Mouse (Mus musculus) gastrocnemius, postnatal 14 days (tissue): Measurements from ENCODE around the gene Ctrb1. TPM values are rescaled to one million over a fixed set of nuclear protein-coding genes. Genes with fewer than 3 reads are reported as not detected.

ENCODE experiments used
- DNase-seq: peaks from one replicate; pipeline ENCODE4 v3.0.0; 2021; ENCODE audit warnings: mixed read lengths
- intact Hi-C: fragments of 180-260 bp; cut with DNase I; formaldehyde crosslinking; loops from one replicate; pipeline ENCODE4 v1.15.1; 2025; ENCODE audit warnings: low total_unique reads
- long read RNA-seq, 2 experiments: library from polyadenylated mRNA; stranded (forward); transcript quantifications; one replicate each; pipeline ENCODE4 v2.0.0; 2021
- total RNA-seq, 2 experiments: library from RNA; stranded (reverse); gene quantifications; 2 replicates each; pipeline ENCODE4 v1.2.3; 2021

The Ctrb1 gene
- under 1 TPM in 1 of 2 experiments, not detected in 1; 0.44 TPM for total RNA-seq
- long read RNA-seq, experiment 1: 0 reads
- long read RNA-seq, experiment 2: 0 reads

DNA sequence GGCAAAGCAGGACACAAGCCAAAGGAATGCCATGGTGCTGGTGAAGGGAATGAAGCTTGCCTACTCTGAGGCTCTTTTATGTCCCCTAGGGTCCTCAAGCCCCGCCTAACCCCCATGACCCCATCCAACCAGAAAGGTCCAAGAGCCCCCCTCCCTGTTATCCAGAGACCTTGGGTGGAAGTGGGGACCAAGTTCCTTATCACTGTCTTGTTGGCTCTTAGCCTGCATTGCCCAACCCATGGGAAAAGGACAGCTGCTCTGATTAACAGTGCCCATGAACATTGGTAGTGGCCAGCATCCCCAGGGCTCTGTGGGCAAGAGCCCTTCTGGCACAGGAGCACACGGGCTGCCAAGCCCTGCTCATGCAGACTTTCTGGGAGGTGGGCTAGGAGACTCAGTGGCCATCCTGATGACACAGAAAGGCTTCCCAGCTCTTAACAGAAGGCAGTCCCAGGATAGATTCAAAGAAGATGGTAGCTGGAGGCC lies at the start of gene Ctrb1:
Ctrb1 (minus strand) TSS at position 51 of the 486 bp plus-strand sequence.
- intact Hi-C loops: no loop called here

DNA sequence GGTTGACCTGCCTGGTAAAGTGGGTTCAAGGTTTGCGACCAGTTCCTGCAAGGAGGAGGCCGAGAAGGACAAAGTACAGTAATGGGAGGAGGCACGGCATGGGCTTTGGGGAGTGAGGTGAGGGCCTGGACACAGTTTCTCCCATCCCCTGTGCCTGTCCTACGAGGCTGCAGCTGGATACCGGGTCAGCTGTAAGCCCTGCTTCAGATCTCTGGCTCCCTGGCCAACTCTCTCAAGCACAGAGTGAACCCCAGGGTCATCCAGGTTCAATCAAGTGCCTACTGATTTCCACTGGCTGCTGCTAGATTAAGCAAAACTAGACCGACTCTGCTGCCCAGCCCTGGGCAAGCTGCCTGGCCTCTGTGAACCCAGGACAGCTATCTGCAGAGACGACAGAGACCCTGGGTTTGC lies 49.5 kb upstream of the Ctrb1 start:
- no peak for DNase-seq
- intact Hi-C loops: no loop called here

More for the DNA sequence above, at the start of gene Ctrb1:
- no peak for DNase-seq

DNA sequence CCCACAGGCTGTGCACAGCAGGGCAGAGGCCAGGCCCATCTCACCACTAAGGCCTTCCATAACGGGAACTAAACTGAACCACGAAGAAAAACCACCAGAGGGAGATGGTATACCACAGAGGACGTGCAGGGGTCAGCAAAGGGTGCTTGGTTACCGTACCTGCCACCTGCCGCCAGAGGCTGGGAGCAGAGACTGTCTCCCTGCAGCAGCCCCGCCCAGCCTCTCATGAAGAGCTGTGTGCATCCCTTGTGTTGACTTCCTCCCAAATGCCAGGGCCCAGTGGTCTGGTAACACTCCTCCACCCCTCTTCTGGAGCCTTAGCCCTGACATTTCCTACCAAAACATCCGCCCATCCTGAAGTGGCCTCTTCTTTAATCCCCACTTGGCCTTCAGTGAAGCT lies 48.8 kb upstream of the Ctrb1 start:
- no peak for DNase-seq
- intact Hi-C loops: no loop called here

- no peak for DNase-seq
- intact Hi-C loops: no loop called here
Measured at GRCm38 (mm10) chr8:111738867-111739266, 48.1 kb upstream of the Ctrb1 start.

GRCm38 (mm10) chr8:111736321-111736720 lies 45.5 kb upstream of the Ctrb1 start:
- intact Hi-C loops: no loop called here
- DNase-seq: no peak

DNA sequence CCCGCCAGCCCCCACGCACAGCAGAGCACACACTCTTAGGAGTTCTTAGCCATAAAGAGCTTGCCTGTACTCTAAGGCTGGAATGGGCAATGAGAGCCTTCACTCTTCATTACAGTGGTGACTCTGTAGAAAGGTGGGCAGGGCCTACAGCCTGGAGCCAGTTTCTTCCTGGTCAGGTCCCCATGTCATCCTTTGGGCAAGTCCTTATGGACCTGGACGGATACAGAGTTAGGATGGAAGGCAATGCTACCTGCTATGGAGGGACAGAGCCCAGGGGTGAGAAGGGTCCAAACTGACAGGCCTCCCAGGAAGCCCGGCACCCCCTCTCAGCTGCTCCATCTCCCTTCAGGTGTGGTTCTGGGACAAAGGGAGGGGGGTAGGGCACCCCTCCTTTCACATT lies 45.0 kb upstream of the Ctrb1 start:
- intact Hi-C loops: no loop called here
- DNase-seq: no peak

DNA sequence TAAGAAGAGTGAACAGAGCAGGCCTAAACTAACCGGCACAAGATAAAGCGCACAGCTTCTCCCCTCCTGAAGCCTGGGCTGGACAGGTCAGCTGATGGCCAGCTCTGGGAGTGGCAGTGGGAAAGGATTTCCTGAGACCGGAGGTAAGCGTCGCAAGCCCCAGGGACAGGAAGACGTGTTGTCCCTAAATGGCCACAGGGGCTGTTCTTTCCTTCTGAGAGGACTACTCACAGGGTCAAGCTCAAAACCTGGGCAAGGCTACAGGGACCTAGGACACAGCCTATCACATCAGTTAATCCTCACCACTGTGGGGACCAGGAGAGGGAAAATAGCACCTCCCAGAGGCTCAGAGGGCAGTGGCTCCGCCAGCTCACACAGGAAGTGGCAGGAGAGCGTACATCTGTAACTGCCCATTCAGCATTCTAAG lies 44.5 kb upstream of the Ctrb1 start:
- intact Hi-C loops: no loop called here
- DNase-seq: no peak

DNA sequence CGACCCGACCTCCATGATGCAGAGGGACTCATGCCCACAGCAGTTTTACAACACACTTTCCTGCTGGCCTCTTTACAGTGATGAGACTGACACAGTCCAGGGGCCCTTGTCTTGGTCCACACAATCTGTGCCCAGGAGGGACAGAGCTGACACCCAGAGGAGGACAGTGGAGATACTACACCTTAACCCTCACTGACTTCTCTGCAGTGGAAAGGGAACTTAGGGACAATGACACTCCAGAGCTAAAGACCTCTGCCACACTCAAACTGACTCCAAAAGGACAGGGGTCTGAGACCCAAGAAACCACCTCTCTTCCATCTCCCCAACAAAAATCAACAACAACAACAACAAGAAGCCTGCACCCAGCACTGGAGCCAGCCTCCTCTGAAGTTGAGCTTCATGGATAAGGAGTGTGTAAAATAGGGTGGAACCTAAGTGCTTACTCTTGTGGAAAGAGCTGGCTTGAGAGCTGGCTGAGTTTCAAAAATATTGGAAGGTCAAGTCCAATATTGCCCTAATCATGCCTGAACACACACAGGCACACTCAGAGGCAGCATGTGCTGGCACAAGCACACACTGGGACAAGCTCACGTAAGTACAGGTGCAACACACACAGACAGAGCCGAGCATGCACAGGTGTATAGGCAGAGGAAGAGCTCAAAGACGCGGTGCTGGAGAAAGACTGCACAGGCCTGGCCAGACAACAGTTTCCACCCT lies 43.6 kb upstream of the Ctrb1 start:
- intact Hi-C loops: no loop called here
- no peak for DNase-seq

DNA sequence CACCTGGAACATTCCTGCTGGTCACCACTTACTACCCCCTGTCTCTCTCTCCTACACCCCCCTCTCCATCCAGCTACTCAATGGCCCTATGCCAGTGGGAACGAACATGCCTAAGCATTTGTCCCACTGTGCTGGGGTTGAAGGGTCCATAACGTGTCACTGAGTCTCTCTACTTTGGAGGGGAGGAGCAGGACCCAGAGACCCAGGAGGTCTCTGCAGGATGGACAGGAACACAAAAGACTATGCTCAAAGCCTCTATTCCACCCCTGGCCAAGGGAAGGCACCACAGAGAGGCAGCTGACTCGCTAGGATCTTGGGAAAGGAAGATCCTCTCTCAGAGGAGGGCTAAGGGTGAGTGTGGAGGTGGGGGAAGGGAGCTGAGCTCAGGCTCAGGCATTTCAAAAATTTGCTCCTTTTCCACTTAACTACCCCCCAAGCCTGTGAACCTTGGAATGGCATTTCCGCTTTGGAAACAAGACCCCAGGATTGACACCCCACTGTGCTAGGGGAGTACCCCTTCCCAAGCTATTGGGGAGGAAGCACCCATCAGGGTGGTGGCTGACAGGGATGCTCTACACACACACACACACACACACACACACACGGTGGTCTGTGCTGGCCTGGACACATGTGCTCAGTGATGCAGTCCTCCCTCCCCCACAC lies 42.9 kb upstream of the Ctrb1 start:
- DNase-seq: peak; percentile 5
- intact Hi-C loops: no loop called here

GRCm38 (mm10) chr8:111732406-111733085 lies 41.7 kb upstream of the Ctrb1 start:
- intact Hi-C loops: no loop called here
- peak; percentile 9 for DNase-seq

DNA sequence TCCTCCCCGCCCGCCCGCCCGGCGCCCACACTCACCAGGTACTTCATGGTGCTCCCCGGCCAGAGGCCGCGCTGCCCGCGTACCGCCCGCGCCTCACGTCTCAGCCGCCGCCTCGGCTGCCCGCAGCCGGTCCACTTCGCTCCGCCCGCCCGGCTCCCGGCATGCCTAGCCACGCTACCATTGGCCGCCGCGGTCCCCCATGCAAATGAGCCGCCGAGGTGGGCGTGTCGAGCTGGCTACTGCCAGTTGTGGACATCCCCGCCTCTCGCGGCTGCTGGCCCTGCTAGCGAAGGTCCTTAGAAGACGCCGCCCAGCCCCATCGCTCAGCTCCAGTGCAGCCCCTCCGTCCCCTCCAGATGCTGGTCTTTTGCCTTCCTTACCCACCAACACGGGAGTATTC lies 41.2 kb upstream of the Ctrb1 start:
- DNase-seq: peak; percentile 99
- intact Hi-C loops: no loop called here

- intact Hi-C loops: no loop called here
Measured at GRCm38 (mm10) chr8:111731231-111731977, 40.6 kb upstream of the Ctrb1 start.

GRCm38 (mm10) chr8:111729233-111730170 lies 38.7 kb upstream of the Ctrb1 start:
- intact Hi-C loops: no loop called here
- peak; percentile 12 for DNase-seq

More at GRCm38 (mm10) chr8:111731231-111731977, 40.6 kb upstream of the Ctrb1 start:
- peak; percentile 18 for DNase-seq

GRCm38 (mm10) chr8:111728481-111728880 lies 37.7 kb upstream of the Ctrb1 start:
- intact Hi-C loops: no loop called here

GRCm38 (mm10) chr8:111727553-111727952 lies 36.7 kb upstream of the Ctrb1 start:
- DNase-seq: no peak
- intact Hi-C loops: no loop called here

More at GRCm38 (mm10) chr8:111728481-111728880, 37.7 kb upstream of the Ctrb1 start:
- DNase-seq: peak; percentile 2

DNA sequence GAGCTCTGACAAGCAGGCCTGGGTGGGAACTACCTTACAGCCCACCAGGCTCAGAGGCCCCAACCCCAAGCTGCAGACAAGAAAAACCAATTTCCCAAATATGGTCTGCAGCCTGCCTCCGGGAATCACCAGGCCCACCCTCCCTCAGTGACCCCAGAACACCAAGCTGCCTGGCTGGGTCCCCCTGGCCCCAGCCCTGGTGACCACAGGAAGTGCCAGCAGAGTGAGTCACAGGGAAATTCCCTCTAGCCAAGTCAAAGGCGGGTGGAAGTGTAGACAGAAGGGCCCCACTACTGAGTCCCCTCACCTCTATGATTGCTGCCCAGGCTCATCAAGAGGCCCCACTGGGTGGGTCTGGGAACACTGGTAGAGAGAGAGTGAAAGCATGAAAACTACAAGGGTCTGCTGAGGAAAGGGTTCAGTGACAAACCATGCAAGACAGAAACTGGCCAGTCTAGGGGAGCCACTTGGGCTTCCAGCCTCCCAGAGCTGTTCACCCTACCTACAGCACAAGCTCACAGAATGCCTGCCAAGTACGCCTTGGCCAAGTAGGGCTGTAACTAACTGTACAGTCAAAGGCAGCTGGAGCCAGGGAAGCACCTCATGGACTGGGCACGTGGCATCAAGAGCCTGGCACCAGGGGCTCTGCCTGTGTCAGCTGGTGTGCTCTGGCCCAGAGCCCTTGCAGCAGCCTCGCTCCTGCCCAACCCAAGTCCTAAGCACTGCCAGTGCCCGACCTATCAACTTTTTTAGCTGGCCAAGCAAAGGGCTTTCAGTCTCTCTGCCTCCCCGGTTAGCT lies 35.5 kb upstream of the Ctrb1 start:
- DNase-seq: peak; percentile 86
- intact Hi-C loops: no loop called here

- intact Hi-C loops: no loop called here
- no peak for DNase-seq
Measured at GRCm38 (mm10) chr8:111725341-111725740, 34.5 kb upstream of the Ctrb1 start.

- intact Hi-C loops: no loop called here
- DNase-seq: peak; percentile 1
Measured at GRCm38 (mm10) chr8:111720115-111720544, 29.3 kb upstream of the Ctrb1 start.
